Mouse (Mus musculus) retina, adult 2 months (tissue): ENCODE data around the gene Scube3.

Experiments
- DNase-seq: peaks from one replicate; pipeline ENCODE4 v3.0.0-alpha.2; 2012; ENCODE audit warnings: low read depth, low spot score

Gene Scube3

DNA sequence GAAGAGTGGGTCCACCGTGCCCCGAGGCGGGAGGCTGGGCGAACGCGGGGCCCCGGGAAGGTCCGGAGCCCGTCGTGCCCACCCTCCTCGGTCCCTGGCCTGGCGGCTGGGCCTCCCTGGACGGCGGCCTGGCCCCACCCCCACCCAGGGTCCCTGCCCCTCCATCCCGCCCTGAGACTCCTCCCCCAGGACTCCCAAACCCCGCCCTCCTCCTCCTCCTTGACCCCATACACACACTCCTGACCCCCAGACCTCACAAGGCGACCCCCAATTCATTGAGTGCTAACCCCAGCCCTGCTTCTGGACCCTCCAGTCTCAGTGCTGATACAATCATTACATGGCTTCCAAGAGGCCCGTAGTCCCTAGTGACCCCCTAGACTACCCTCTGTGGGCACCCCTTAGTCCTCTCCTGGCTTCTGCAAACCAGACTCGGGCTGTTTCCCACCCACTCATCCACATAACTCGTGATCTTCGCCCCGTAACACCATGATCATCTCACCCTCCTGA is 35.7 kb downstream of the Scube3 start:
- no peak for DNase-seq

DNA sequence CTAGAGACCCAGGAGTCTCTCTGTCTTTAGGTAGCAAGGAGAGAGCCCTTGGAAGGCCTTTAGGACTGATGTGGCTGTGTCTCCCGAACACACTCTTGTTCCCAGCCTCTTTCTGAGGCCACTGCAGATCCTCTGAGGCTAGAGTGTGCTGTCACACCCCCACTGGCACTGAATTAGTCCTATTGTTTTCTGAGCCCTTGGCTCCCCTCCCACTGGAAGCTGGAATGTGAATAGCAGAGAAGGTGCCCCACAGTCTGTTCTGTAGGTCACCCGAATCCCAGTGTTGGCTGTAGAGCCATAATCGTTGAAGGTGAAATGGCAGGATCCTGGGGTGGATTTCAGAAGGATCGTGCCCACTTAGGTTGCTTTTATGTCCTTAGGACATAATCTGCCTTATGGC is 38.4 kb downstream of the Scube3 start:
- no peak for DNase-seq

- no peak for DNase-seq
Measured at GRCm38 (mm10) chr17:28180783-28181544, 39.0 kb downstream of the Scube3 start.

- DNase-seq = no peak
Measured at GRCm38 (mm10) chr17:28184971-28185638, 43.2 kb downstream of the Scube3 start.

DNA sequence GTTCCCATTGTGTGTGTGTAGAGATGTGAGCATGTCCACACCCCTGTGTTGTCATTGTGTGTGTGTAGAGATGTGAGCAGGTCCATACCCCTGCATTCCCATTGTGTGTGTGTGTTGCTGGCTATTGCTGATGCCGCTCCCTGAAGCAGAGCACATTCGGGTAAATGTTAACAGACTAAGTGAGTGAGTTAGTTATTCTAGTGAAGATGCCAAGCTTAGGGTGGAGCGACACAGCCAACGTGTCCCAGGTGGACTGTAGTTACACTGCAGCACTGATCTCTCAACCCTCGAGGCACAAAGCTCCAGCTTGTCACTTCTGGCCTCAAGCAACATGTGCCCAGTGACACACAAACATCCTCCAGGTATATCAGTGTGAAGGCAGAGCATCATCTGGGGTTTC is 46.4 kb downstream of the Scube3 start:
- no peak for DNase-seq

DNA sequence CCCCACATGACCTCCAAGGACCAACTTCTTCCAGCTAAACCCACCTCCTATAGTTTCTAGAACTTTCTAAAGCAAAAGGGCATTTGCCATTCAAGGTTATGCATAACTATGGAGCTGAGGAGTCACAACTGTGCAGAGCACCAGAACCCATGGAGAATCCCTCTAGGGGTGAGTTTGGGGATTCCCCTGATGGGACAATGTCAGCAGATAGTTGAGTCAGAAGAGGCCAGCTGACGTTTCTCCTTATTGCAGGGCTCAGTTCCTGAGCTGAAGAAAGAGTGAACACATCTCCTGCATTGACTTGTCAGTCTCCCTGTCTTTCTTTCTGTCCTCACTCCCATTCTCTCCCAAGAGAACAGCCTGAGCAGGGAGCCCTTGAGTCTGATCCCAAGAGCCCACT is 50.8 kb downstream of the Scube3 start:
- no peak for DNase-seq

DNA sequence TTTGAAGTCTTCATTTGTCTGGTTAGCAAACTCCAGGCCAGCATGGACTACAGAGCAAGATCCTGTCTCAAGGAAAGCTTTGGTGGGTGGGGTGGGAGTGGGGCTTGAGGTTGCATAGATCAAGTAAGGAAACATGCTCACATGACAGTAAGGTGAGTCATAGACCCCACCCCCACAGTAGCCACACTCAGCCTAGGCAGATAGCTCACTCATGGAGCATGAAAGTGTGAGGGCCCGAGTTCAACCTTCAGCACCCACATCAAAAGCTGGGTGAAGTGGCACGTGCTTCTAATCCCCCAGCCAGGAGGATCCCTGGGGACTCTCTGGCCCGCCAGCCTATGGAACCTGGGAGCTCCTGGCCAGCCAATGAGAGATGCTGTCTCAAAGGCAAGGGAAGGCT is 51.6 kb downstream of the Scube3 start:
- DNase-seq = no peak

GRCm38 (mm10) chr17:28195033-28195432 is 53.1 kb downstream of the Scube3 start:
- DNase-seq = no peak

DNA sequence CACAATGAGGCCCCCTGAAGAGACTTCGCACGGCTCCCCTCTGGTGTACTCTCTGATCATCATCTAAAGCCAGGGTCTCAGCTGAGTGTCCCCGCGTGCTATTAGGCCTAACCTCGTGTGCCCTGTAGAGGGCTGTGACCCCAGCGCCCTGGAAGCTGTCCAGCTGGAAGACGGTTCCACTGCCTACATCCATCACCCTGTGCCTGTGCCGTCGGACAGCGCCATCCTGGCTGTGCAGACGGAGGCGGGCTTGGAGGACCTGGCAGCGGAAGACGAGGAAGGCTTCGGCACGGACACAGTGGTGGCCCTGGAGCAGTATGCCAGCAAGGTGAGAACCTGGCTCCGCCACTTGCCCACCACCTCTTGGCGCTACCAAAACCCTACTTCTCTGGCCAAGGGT is 55.7 kb downstream of the Scube3 start:
- DNase-seq = no peak

GRCm38 (mm10) chr17:28201982-28202381 is 60.0 kb downstream of the Scube3 start:
- no peak for DNase-seq

DNA sequence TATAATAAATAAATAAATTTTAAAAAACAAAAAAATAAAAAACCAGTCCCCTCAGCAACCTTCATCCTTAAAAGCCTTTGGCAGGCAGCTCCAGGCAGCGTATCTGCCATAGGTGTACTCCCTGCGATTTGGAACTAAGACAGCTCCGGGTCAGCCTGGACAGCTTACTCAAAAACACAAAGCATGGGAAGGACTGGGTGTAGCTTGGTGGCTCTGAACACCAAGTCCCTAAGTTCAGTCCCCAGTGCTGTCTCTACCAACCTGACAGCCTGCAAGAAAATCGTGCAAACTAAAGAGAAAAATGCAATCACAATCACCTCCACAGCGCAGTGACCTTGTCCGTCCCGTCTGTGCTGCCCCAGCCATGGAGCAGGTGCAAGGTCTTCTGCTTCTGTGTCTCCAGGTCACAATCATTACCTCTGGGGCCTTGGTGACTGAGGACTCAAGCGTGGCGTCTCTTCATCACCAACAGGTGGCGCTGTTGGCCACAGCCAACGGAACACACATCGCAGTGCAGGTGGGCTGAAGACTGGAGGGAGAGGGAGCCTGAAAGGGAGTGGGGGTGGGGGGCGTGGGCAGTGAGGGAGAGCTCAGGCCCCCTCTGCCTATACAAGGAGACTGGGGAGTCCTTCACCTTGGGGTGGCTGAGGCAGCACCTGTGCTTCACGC is 62.2 kb downstream of the Scube3 start:
- no peak for DNase-seq

DNA sequence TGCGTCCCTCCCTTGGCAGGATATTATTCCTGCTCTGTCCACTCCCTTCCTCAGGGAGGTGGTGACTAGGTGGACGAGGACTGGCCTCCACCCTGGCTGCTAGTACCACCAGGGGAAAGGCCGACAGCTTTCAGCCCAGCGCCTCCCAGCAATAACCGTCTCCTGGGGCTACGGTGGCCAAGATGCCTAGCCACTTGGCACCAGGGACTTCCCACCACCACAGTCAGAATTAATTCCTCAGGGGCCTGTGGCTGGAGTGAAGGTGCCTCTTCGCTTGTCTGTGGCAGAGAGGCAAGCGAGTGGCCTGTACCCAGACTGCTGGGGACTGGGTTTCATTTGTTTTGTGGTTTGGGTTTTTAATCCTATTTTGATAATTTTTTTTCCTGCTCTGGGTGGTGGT is 63.5 kb downstream of the Scube3 start:
- no peak for DNase-seq

- DNase-seq = no peak
Measured at GRCm38 (mm10) chr17:28207092-28207491, 65.2 kb downstream of the Scube3 start.

GRCm38 (mm10) chr17:28207591-28208313 is 65.8 kb downstream of the Scube3 start, which contains the start of gene Def6:
TSS of gene Def6 (plus strand) at chr17:28207778.
- no peak for DNase-seq

DNA sequence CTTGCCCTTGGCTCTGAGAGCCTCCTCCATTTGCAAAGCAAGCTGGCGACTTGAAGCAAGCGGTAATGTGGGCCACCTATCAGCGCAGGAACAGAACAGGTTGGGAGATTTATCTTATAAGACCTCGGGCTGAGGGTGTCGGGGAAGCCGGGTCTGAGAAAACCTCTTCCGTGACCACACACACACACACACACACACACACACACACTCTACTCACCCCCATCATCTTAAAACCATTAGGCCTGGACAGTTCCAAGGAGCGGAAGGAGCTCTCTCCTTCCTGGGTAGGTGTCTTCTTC is 66.3 kb downstream of the Scube3 start:
- no peak for DNase-seq

GRCm38 (mm10) chr17:28209457-28210110 is 67.6 kb downstream of the Scube3 start:
- DNase-seq = no peak

GRCm38 (mm10) chr17:28211921-28212341 is 70.0 kb downstream of the Scube3 start:
- no peak for DNase-seq

DNA sequence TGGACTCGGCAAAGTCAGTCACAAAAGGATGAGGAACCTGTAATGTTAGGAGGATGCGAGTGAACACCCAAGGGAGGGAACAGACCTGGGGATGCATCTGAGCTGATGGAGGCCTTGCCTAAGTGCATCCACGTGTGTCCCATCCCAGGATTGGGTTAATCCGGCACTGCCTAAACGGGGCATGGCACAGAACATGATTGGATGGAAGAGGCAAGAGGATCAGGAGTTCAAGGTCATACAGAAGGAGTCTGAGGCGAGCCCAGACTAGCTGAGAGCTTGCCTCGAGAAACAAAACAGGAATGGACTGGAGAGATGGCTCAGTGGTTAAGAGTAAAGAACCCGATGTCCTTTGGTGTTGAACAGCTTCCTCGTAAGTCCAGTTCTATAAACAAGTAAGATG is 70.5 kb downstream of the Scube3 start:
- no peak for DNase-seq

- DNase-seq = no peak
Measured at GRCm38 (mm10) chr17:28213236-28213635, 71.3 kb downstream of the Scube3 start.

GRCm38 (mm10) chr17:28216791-28217190 is 74.8 kb downstream of the Scube3 start:
- DNase-seq = no peak
